Mouse (Mus musculus) small intestine, adult 2 months (tissue): ENCODE data around the gene Rnd1. TPM values are rescaled to one million over a fixed set of nuclear protein-coding genes. Genes with fewer than 3 reads are reported as not detected.

Experiments used
- H3K27ac ChIP-seq: fragments of 200-500 bp; 2 replicates; pipeline ENCODE4 v1.5.1; 2012; ENCODE audit warnings: low read depth, low read length, control low read depth, inconsistent platforms; ENCODE audit not compliant: insufficient read depth
- H3K27me3 ChIP-seq: fragments of 200-500 bp; 2 replicates; pipeline ENCODE4 v1.6.1; 2012; ENCODE audit warnings: mild to moderate bottlenecking, moderate library complexity, low read length, inconsistent platforms; ENCODE audit not compliant: control insufficient read depth, insufficient read depth
- H3K36me3 ChIP-seq: fragments of 200-500 bp; 2 replicates; pipeline ENCODE4 v1.6.1; 2012; ENCODE audit warnings: mild to moderate bottlenecking, low read length, control low read depth, inconsistent platforms; ENCODE audit not compliant: control insufficient read depth, insufficient read depth
- H3K4me1 ChIP-seq: fragments of 200-500 bp; 2 replicates; pipeline ENCODE4 v1.6.1; 2012; ENCODE audit warnings: low read length, inconsistent platforms, mixed read lengths; ENCODE audit not compliant: control insufficient read depth, insufficient read depth, insufficient read length
- H3K4me3 ChIP-seq: fragments of 200-500 bp; 2 replicates; pipeline ENCODE4 v1.5.1; 2012; ENCODE audit warnings: low read depth, mild to moderate bottlenecking, control low read depth, inconsistent platforms, low read length, moderate library complexity
- CTCF ChIP-seq: fragments of 200-500 bp; IDR thresholded peaks from 2 replicates; pipeline ENCODE4 v1.5.1; 2012; ENCODE audit warnings: low read depth, mild to moderate bottlenecking, control low read depth, inconsistent platforms, low read length, moderate library complexity, mixed read lengths; ENCODE audit not compliant: insufficient replicate concordance, insufficient read length; ENCODE audit errors: extremely low read depth
- POLR2A ChIP-seq: fragments of 200-500 bp; IDR thresholded peaks from 2 replicates; pipeline ENCODE4 v1.6.1; 2012; ENCODE audit warnings: low read depth, mild to moderate bottlenecking, control low read depth, inconsistent platforms, low read length, moderate library complexity
- WGBS: fragments of 180-500 bp; shearing (Covaris S2); methylation state at CpG from one replicate; pipeline ENCODE4 v1.1.7; 2018; 5-methylcytosine and 5-hydroxymethylcytosine counted together
- polyA plus RNA-seq: library from polyadenylated mRNA; depleted of rRNA; stranded (reverse); fragments of >200 nt; gene quantifications from 2 replicates; pipeline ENCODE4 v1.2.3, GENCODE M21; 2012

Rnd1 gene
- polyA plus RNA-seq, 1 experiment: 1.6 TPM

GRCm38 (mm10) chr15:98623361-98623821, 53.9 kb downstream of the Rnd1 start:
- no peaks in the 10 kb centered on the region for H3K36me3 ChIP-seq
- no peaks in the 10 kb centered on the region for H3K27me3 ChIP-seq
- 46% methylated on average over 5 of the region's 5 CpGs for WGBS
- TF ChIP-seq CTCF: no peak
- TF ChIP-seq POLR2A: no peak
- no peak overlapping the region for H3K4me3 ChIP-seq
- H3K4me1 ChIP-seq: peaks cover 9% of the 10 kb centered on the region; the same call in 1 of the 2 replicates
- peak overlapping the region; percentile 31; the same call in 1 of the 2 replicates for H3K27ac ChIP-seq

GRCm38 (mm10) chr15:98622721-98623120, 54.5 kb downstream of the Rnd1 start:
- H3K36me3 ChIP-seq: no peaks in the 10 kb centered on the region
- TF ChIP-seq CTCF (no peak), POLR2A (no peak)
- no peak overlapping the region for H3K27ac ChIP-seq

GRCm38 (mm10) chr15:98622199-98622598, 55.1 kb downstream of the Rnd1 start:
- peaks cover 9% of the 10 kb centered on the region; the same call in 1 of the 2 replicates for H3K4me1 ChIP-seq
- no peak for TF ChIP-seq CTCF
- no peaks in the 10 kb centered on the region for H3K36me3 ChIP-seq
- H3K27me3 ChIP-seq: no peaks in the 10 kb centered on the region
- 33% methylated on average over 7 of the region's 7 CpGs for WGBS
- H3K27ac ChIP-seq: no peak overlapping the region
- no peak overlapping the region for H3K4me3 ChIP-seq

More at GRCm38 (mm10) chr15:98622721-98623120, 54.5 kb downstream of the Rnd1 start:
- Histone ChIP-seq H3K4me3 (no peak overlapping the region), H3K4me1 (peaks cover 9% of the 10 kb centered on the region; the same call in 1 of the 2 replicates), H3K27me3 (no peaks in the 10 kb centered on the region)
- 62% methylated on average over 6 of the region's 6 CpGs for WGBS

GRCm38 (mm10) chr15:98617176-98617537, 60.1 kb downstream of the Rnd1 start:
- H3K36me3 ChIP-seq: no peaks in the 10 kb centered on the region
- H3K4me1 ChIP-seq: peaks cover 9% of the 10 kb centered on the region
- peak overlapping the region; percentile 64 for H3K27ac ChIP-seq
- H3K4me3 ChIP-seq: peak overlapping the region; percentile 48
- TF ChIP-seq CTCF: peak; percentile 98; the same call in 1 of the 2 replicates
- TF ChIP-seq POLR2A: peak; percentile 28; the same call in 1 of the 2 replicates
- H3K27me3 ChIP-seq: no peaks in the 10 kb centered on the region
- 2% methylated on average over 12 of the region's 12 CpGs for WGBS

- TF ChIP-seq CTCF (no peak), POLR2A (no peak)
- Histone ChIP-seq H3K36me3 (no peaks in the 10 kb centered on the region), H3K27me3 (no peaks in the 10 kb centered on the region), H3K4me3 (peak overlapping the region; percentile 48), H3K27ac (peak overlapping the region; percentile 89), H3K4me1 (peaks cover 9% of the 10 kb centered on the region)
- 19% methylated on average over 20 of the region's 20 CpGs for WGBS
Measured at GRCm38 (mm10) chr15:98616362-98617175, 60.7 kb downstream of the Rnd1 start.

- no peaks in the 10 kb centered on the region for H3K36me3 ChIP-seq
- peak overlapping the region; percentile 89 for H3K27ac ChIP-seq
- TF ChIP-seq CTCF (no peak), POLR2A (no peak)
- H3K4me1 ChIP-seq: peaks cover 9% of the 10 kb centered on the region
- H3K27me3 ChIP-seq: no peaks in the 10 kb centered on the region
- H3K4me3 ChIP-seq: peak overlapping the region; percentile 25
- WGBS: 33% methylated on average over 6 of the region's 6 CpGs
Measured at GRCm38 (mm10) chr15:98615751-98616150, 61.5 kb downstream of the Rnd1 start.

- TF ChIP-seq POLR2A: peak; percentile 34; the same call in 1 of the 2 replicates
- TF ChIP-seq CTCF: no peak
- H3K27me3 ChIP-seq: no peaks in the 10 kb centered on the region
- peak overlapping the region; percentile 89 for H3K27ac ChIP-seq
- WGBS: 22% methylated on average over 6 of the region's 6 CpGs
- peaks cover 9% of the 10 kb centered on the region for H3K4me1 ChIP-seq
- peak overlapping the region; percentile 18; the same call in 1 of the 2 replicates for H3K4me3 ChIP-seq
- no peaks in the 10 kb centered on the region for H3K36me3 ChIP-seq
Measured at GRCm38 (mm10) chr15:98614971-98615370, 62.3 kb downstream of the Rnd1 start.
